Mouse (Mus musculus): Measurements from ENCODE around the gene 1700092M07Rik.

DNA sequence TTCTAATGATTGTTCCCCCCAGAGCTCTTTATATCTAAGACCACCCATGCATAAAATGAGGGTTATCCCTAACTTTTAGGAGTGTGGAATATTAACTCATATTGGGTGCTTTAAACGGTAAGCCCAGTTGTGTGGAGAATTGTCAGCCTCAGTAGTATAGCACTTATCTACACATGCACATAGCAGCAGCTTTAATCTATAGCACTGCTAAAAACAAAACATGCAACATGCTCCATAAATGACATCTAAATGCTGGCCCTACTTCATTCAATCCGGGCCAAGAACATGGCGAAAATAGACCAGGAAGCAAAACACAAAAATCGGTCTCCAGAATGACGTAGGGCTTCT is 18.0 kb upstream of the 1700092M07Rik start:
- no peak for TF ChIP-seq CTCF (IDR thresholded peaks at IDR 0.05; ENCODE audit: extremely low read depth, insufficient read length, insufficient replicate concordance, low read depth, low read length)
- TF ChIP-seq POLR2A (IDR thresholded peaks at IDR 0.05; ENCODE audit: low read depth, low read length) = no peak

Data from small intestine, adult 2 months (tissue).